Mouse (Mus musculus): ENCODE data around the gene Clasp2.
A peak's percentile ranks its signal among the peaks of the same experiment; 100 is the strongest.
"Not testable (repeated sequence)": the region's sequence is repeated elsewhere in the genome, so short reads cannot be mapped to it uniquely, and the experiment has no call there.

The Clasp2 gene

GRCm38 (mm10) chr9:113755888-113756719 is 14.8 kb downstream of the Clasp2 start:
- no peak for DNase-seq (ENCODE audit: low spot score)

- no peak for DNase-seq (ENCODE audit: low spot score)
These were observed 17.2 kb downstream of the Clasp2 start for GRCm38 (mm10) chr9:113758472-113758871.

- no peak for DNase-seq (ENCODE audit: low spot score)
These were observed 18.4 kb downstream of the Clasp2 start for GRCm38 (mm10) chr9:113759684-113760083.

- DNase-seq (ENCODE audit: low spot score): no peak
These were observed 21.1 kb downstream of the Clasp2 start for GRCm38 (mm10) chr9:113762389-113762788.

- DNase-seq (ENCODE audit: low spot score): no peak
These were observed 21.9 kb downstream of the Clasp2 start for GRCm38 (mm10) chr9:113763123-113763522.

GRCm38 (mm10) chr9:113770640-113771039 is 29.4 kb downstream of the Clasp2 start:
- no peak for DNase-seq (ENCODE audit: low spot score)

- DNase-seq (ENCODE audit: low spot score): no peak
These were observed 39.6 kb downstream of the Clasp2 start for GRCm38 (mm10) chr9:113780863-113781262.

- no peak for DNase-seq (ENCODE audit: low spot score)
These were observed 41.2 kb downstream of the Clasp2 start for GRCm38 (mm10) chr9:113782362-113783005.

GRCm38 (mm10) chr9:113783674-113784073 is 42.4 kb downstream of the Clasp2 start:
- DNase-seq (ENCODE audit: low spot score): no peak

GRCm38 (mm10) chr9:113789283-113789682 is 48.0 kb downstream of the Clasp2 start:
- DNase-seq (ENCODE audit: low spot score): not testable (repeated sequence)

GRCm38 (mm10) chr9:113792651-113793512 is 51.6 kb downstream of the Clasp2 start:
- peak; percentile 85 for DNase-seq (ENCODE audit: low spot score)

GRCm38 (mm10) chr9:113793513-113793905 is 52.2 kb downstream of the Clasp2 start:
- no peak for DNase-seq (ENCODE audit: low spot score)

GRCm38 (mm10) chr9:113793966-113794365 is 52.7 kb downstream of the Clasp2 start:
- DNase-seq (ENCODE audit: low spot score): no peak

- no peak for DNase-seq (ENCODE audit: low spot score)
These were observed 55.9 kb downstream of the Clasp2 start for GRCm38 (mm10) chr9:113797206-113797605.

- DNase-seq (ENCODE audit: low spot score): no peak
These were observed 59.4 kb downstream of the Clasp2 start for GRCm38 (mm10) chr9:113800671-113801070.

GRCm38 (mm10) chr9:113802734-113803133 is 61.5 kb downstream of the Clasp2 start:
- no peak for DNase-seq (ENCODE audit: low spot score)

- DNase-seq (ENCODE audit: low spot score): no peak
These were observed 62.5 kb downstream of the Clasp2 start for GRCm38 (mm10) chr9:113803751-113804150.

- no peak for DNase-seq (ENCODE audit: low spot score)
These were observed 64.1 kb downstream of the Clasp2 start for GRCm38 (mm10) chr9:113805359-113805758.

- DNase-seq (ENCODE audit: low spot score): no peak
These were observed 70.1 kb downstream of the Clasp2 start for GRCm38 (mm10) chr9:113811327-113811726.

GRCm38 (mm10) chr9:113811957-113812670 is 70.8 kb downstream of the Clasp2 start:
- peak; percentile 73 for DNase-seq (ENCODE audit: low spot score)

GRCm38 (mm10) chr9:113812671-113813001 is 71.4 kb downstream of the Clasp2 start:
- no peak for DNase-seq (ENCODE audit: low spot score)

GRCm38 (mm10) chr9:113813086-113813485 is 71.8 kb downstream of the Clasp2 start:
- no peak for DNase-seq (ENCODE audit: low spot score)
